Mouse (Mus musculus) urinary bladder, adult 18-20 months (tissue): Measurements from ENCODE around the gene Hgfac.

Experiments
- DNase-seq, 2 experiments: peaks; one replicate each; pipeline ENCODE4 v3.0.0; 2022; ENCODE audit warnings: low spot score in 2 of 2, mixed read lengths in 2 of 2

The Hgfac gene

GRCm38 (mm10) chr5:35037438-35037837 is 3.9 kb upstream of the Hgfac start:
- DNase-seq: peak; percentile 40 to 78

GRCm38 (mm10) chr5:35042431-35043109 is 1.3 kb downstream of the Hgfac start:
- no peak for DNase-seq

DNA sequence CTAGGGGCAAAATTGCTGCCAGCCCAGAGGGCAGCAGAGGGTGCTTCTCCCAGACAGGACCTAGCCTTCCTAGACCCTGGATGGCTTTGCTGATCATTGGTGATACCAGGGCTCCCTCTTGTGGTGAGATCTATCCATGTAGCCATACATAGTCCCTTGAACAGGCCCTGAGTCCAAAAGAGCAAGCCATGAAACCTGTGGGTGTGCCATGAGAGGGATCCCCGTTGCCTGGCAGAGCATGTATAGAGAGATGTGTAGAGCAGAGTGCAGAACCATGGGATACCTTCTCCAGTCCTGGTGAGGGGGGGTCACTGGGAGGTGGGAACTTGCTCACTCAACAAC is 1.8 kb downstream of the Hgfac start:
- peak in 1 of 2 experiments; percentile 57 for DNase-seq

- no peak for DNase-seq
Observed at GRCm38 (mm10) chr5:35050541-35050940, 9.2 kb downstream of the Hgfac start.

DNA sequence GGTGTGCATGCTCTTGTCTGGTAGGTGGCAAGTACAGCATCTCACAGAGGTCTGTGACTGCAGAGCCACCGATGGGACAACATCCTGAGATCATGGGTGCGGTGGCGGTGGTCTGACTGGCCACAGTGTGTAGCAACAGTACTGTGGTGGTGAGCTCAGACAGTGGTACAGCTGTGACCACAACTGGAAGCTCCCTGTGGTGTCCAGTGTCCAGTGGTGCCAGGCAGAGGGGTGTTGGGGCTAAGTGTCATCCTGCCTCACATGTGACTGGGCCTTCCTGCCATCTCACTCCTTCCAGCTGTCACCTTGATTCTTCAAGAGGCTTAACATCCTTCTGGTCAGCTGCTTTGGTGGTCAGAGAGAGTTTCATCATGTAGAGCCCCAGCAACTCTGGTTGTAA is 13.3 kb downstream of the Hgfac start:
- DNase-seq: no peak

GRCm38 (mm10) chr5:35055076-35055475 is 13.8 kb downstream of the Hgfac start:
- no peak for DNase-seq

DNA sequence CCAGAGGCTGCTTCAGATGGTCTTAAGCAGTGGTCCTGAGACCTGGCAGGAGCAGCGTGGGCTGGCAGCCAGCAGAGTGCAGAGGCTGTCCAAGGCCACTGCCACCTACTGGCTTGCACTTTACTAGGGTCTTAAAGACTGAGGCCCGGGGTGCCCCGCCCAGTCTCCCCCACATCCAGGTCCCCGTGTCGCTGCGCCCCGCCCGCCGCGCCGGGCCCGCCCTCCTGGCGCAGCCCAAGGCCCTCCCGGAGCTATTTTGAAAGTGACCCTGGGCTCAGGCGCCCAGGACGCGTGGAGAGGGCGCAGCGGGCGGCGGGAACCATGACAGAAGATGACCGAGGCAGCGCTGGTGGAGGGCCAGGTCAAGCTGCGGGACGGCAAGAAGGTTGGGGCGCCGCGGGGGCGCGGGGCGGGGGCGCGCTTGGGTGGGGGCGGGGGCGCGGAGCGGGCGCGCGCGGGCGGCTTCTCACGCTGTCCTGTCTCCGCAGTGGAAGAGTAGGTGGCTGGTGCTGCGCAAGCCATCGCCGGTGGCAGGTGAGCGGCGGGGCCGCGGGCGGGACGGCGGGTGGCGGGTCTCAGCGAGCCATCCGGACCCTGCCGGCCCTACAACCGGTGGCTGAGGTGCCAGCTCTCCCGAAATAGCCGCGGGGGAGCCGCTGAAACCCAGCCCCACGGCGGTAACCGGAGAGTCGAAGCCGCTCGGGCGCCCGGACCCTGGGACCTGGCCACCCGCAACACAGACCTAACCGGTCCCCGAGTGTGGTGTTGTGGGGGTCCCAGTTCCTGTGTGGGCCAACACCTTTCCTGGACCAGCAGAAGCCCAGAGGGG is 15.5 kb downstream of the Hgfac start, which contains the start of gene Dok7:
Gene Dok7, plus strand, starts transcription at position 163 of the 829 bp plus-strand sequence.
- DNase-seq: no peak

DNA sequence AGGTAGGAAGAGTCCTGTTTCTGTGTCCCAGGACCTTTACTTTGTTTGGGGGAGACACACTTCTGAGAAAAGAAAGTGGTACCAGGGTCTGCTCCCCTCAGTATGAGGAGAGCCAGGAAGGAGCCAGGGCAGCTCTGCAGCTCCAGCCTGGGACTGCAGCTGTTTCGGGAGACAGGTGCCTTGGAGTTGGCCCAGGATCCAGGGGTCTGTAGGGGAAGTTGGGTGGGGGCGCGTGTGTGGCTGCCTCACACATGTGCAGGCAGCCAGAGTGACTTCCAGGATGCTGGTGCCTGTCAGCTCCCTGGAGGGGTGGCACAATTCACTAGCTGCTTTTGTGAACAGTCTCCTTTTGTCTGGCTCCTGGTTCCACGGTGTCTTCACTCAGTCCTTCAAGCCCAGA is 16.3 kb downstream of the Hgfac start:
- DNase-seq: no peak

DNA sequence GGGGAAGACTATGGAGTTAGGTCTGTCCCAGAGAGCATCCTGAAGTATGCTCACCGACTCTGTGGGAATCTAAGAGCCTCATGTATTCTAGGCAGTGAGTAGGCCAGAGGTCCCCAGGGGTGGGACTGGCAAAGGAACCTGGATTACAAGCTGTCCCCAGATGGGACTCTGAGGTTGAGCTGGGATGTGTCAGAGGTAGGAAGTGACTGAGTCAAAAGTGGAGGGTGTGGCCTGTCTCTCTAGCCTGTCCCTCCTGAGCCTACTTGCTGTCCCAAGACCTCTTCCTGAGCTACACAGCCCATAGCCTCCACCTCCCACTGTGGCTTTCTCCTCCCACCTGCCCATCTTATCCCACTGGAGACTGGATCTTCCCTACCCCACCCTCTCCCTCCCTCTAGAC is 16.9 kb downstream of the Hgfac start:
- DNase-seq: no peak

DNA sequence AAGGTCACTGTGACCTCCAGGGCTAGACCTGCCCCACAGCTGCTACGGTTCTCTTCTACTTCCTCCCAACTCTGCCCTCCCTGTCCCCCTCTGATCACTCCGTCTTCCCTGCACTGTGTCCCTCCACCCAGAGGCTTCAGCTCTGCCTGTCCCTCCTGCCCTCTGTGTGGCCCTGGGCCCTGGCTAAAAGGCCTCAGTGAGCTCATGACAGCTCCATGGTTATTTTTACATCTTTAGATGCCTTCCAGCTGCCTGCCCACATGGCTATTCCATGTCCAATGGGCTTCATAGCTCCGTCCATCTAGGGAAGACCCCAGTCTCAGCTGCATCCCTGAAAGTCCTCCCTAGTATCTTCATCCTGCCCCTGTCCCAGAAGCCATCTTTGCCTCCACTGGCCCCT is 18.8 kb downstream of the Hgfac start:
- DNase-seq: no peak

DNA sequence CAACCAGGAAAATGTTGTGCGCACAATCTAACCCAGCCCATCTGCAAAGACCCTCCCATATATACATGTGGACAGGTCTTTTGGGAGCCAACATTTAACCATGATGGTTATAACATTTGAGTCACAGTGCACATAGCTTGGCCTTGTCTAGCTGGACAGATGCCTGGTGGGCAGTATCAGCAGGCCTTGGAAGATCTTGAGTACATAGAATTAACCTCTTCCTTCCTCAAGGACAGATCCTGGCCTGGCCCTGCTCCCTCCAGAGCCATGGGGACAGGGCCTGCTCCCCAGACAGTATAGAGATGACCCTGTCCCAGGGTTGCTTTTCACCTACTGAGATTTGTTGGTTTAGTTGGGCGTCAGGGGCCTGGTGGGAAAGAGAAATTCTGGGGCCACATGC is 28.5 kb downstream of the Hgfac start:
- DNase-seq: no peak

- DNase-seq: no peak
Observed at GRCm38 (mm10) chr5:35070314-35070713, 29.0 kb downstream of the Hgfac start.

- DNase-seq: no peak
Observed at GRCm38 (mm10) chr5:35070953-35071352, 29.6 kb downstream of the Hgfac start.

GRCm38 (mm10) chr5:35071855-35072254 is 30.5 kb downstream of the Hgfac start:
- no peak for DNase-seq

DNA sequence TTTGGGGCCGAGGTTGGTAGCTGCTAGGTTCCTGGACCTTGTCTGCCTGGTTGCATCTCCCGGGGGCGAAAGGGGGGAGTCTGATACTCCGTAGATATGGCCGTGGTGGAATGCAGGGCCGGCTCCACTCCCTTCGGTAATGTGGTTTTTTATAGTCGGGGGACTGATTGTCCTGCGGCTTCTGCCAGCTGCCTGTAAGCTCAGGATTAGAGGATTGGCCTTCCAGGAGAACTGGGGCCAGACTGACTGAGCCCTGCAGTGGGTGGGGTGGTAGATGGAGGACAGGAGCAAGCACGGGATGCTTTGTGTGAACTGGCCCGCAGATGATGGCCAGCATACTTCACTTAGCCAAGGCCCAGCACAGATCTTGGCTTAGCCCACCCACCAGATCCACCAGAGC is 31.9 kb downstream of the Hgfac start:
- peak in 1 of 2 experiments; percentile 8 for DNase-seq

- DNase-seq: peak; percentile 22 to 34
Observed at GRCm38 (mm10) chr5:35073992-35074391, 32.7 kb downstream of the Hgfac start.

- DNase-seq: no peak
Observed at GRCm38 (mm10) chr5:35076369-35076768, 35.1 kb downstream of the Hgfac start.

- no peak for DNase-seq
Observed at GRCm38 (mm10) chr5:35079101-35079500, 37.8 kb downstream of the Hgfac start.

DNA sequence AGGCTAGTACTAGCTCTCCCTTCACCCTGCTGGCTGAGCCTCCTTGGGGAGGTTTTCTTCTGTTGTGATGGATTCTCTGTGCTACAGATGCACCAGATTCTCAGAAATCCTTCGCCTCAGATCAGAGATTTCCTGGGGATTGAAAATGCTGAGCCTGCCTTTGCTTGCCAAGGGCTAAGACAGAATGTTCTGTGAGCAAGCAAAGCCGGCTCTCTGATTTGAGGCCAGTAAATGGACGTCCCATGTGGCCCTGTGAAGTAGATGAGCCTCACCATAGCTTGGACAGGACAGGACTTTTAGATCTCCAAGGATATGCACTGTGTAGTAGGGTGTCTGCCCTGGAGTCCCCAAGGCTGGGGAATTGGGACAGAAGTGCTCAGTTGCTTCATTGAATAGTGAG is 43.6 kb downstream of the Hgfac start:
- DNase-seq: no peak

- peak; percentile 58 to 65 for DNase-seq
Observed at GRCm38 (mm10) chr5:35088785-35089613, 47.7 kb downstream of the Hgfac start.

GRCm38 (mm10) chr5:35089614-35089963 is 48.3 kb downstream of the Hgfac start:
- no peak for DNase-seq

DNA sequence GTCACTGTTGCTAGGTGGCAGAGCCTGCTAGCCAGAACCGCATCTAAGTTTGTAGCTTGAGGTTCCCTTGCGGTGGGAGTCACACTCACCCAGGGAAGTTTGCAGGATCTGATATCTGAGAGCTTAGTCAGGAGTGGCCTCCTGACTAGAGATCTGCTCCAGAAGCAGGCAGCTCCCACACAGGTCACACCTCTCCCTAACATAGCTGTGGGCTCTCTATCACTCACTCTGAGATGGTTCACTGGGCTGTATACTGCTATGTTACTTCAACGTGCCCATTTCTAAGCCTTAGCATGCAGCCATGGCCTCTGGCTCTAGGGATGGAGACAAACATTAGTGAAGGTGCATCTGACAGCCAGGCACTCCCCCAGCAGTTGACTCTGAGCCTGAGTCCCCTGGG is 50.3 kb downstream of the Hgfac start:
- DNase-seq: no peak
